Mouse (Mus musculus) duodenum, adult 2 months (tissue): ENCODE results near the gene Sdhd. TPM values are rescaled to one million over a fixed set of nuclear protein-coding genes. Genes with fewer than 3 reads are reported as not detected.

Experiments used
- polyA plus RNA-seq: library from polyadenylated mRNA; depleted of rRNA; stranded (reverse); fragments of >200 nt; gene quantifications from 2 replicates; pipeline ENCODE4 v1.2.3, GENCODE M21; 2012; ENCODE audit warnings: low replicate concordance; rRNA removed

The Sdhd gene
- polyA plus RNA-seq = 493 and 524 TPM in 2 replicates

GRCm38 (mm10) chr9:50603189-50603997 lies at the start of gene Sdhd, which contains the start of gene Timm8b:
Gene Sdhd, minus strand, starts transcription at chr9:50603812.
Gene Timm8b, plus strand, starts transcription at chr9:50603910.

DNA sequence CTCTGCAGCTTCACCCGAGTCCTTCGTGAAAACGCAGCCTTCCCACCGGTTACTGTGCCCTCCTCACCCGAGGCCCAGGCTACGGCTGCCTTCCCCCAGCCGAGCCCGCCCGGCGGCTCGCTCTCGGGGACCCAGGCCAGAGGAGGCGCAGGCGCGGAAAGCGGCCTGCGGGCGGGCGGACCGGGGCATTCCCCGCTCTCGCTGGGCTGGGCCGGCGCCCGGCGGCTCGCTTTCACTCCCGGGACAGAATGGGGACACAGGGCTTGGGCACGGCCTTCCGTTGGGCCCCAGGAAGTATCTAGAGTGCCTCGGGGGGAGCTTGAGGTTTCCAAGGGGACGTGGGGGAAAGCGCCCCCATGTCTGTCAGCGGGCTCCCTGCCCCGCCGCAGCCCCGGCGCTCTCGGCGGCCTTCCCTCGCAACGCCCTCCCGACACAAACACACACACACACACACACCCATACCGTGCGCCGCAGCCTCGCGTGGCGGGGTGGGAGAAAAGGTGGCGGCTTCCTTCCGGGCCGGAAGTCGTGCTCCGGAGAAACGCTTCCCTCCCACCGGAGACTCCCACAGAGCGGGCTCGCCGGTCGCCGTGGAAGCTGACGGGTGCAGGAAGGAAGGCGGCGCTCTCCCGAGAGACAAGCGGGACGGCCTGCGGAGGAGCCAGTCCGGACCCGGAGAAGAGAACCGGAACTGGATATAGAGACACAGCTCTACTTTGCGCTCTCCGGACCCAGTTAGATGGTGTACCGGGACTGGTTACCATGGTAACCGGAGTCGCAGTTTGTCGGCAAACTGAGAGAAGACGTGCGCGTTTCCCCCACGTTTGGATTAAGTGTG lies 13.4 kb upstream of the Sdhd start, which contains the start of the genes Pih1d2 and Nkapd1:
Gene Pih1d2 (plus strand): TSS at position 556 of the 838 bp plus-strand sequence.
Gene Nkapd1 (minus strand): TSS at position 699 of the 838 bp plus-strand sequence.

DNA sequence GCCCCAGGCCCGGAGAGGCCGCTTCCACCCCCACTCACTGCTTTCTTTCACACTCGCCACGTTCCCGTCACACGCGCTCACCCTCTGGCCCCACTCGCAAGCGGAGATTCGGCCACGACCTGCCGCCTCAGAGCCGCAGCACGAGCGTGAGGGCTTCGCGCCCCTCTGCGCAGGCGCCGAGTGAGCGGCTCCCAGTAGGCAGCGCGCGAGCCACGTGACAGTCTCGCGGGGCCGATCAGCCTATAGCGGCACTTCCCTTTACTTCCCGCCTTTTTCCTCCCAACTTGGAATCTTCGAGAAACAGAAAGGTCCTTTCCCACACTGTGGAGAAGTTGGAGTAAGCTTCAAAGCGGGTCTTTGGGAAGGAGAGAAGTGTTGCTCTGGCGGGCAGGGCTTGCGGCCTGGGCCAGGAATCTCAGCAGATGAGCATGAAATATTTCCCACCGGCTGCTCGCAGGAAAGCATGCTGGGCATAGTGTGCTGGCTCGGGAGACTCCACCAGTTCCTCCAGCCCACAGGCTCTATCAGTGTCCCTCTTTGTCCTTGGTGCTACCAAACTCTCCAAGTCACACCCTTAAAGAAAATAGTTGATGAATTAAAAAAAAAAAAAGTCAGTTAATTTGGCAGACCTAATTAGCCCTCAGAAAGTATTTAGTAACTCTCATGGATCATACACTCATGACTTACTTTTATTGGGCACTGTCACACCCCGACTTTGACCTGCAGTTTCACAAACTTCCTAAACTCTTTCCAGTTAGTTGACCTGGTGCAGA lies 42.3 kb downstream of the Sdhd start, which contains the start of gene Tex12:
Gene Tex12 (minus strand): TSS at position 181 of the 773 bp plus-strand sequence.

DNA sequence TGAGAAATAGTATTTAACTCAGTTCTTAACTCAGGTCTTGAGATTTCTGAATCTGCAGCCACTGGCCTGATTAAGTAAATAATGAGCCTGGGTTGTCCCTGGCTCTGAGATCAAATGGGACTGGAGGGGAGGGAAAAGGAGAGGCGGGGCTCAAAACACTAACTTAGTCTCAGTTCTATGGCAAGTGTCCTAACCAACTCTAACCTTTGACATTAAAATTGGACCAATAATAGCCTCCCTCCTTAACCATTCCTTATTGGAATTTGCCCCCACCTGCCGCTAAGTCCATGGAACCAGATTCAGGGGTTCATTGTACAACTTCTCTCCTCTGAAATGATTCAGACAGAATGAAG lies 48.5 kb downstream of the Sdhd start, which contains the start of gene Bco2:
Gene Bco2 (minus strand): TSS at position 88 of the 353 bp plus-strand sequence.

DNA sequence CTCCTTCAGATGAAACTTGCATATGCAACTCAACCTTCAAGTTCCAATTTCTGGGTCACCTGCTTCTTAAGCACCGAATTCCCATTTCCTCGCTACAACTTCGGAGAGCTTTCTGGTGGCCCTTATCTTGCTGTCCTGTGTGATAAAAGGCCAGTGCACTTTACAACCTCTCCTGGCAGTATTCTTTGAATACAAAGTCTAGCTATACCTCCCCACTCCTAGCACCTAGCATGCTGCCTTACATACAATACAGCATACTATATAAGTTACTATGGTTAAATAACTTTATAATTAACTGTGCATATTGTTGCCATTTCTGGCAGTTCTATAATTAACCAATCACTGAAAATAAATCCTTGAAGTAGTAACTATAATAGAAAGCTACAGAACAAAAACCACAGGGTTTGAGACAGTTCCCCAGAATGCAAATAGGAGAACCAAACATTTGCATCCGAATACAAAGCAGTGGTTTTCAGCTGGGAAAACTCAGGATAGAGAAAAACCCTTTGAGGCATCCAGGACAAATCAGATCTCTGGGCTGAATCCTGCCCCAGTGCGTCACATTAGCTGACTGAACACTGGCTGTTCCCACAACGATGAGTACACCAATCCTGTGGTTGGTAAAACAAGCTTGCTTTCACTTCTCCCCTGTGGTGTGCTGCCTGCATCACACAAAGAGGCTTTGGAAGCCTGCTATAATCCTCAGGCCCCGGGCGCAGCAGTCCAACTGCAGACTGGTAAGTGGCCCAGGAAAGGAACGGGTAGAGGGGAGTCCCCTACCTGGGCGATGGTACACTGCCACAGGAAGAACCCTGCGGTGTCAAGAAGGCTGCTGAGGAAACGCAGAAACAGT lies 49.1 kb downstream of the Sdhd start, which contains the start of gene Il18:
Gene Il18 (plus strand): TSS at position 587 of the 853 bp plus-strand sequence.

Other genes with a start within 250 kb of the Sdhd start
- 0.26 and 16.1 TPM in 2 replicates for gene Plet1, start 109.3 kb downstream of the Sdhd start, polyA plus RNA-seq
- 11.8 and 14.8 TPM in 2 replicates for gene Pts, start 75.1 kb downstream of the Sdhd start, polyA plus RNA-seq
- 12.4 and 14.0 TPM in 2 replicates for gene Il18, start 49.0 kb downstream of the Sdhd start, polyA plus RNA-seq
- gene Bco2, start 48.6 kb downstream of the Sdhd start, polyA plus RNA-seq = 5.6 and 10.1 TPM in 2 replicates
- not detected in 2 replicates for gene Tex12, start 42.5 kb downstream of the Sdhd start, polyA plus RNA-seq
- gene Timm8b, start 98 bp upstream of the Sdhd start, polyA plus RNA-seq = 49.7 and 77.5 TPM in 2 replicates
- 0.30 and 0.44 TPM in 2 replicates for gene Pih1d2, start 13.5 kb upstream of the Sdhd start, polyA plus RNA-seq
- 2.1 and 3.4 TPM in 2 replicates for gene Nkapd1, start 13.7 kb upstream of the Sdhd start, polyA plus RNA-seq
- 9.7 and 18.9 TPM in 2 replicates for gene Dlat, start 56.0 kb upstream of the Sdhd start, polyA plus RNA-seq
- 0.30 and 2.1 TPM in 2 replicates for gene Dixdc1, start 135.7 kb upstream of the Sdhd start, polyA plus RNA-seq
- 8.1 and 11.5 TPM in 2 replicates for gene 2310030G06Rik, start 142.7 kb upstream of the Sdhd start, polyA plus RNA-seq
- 38.3 and 50.6 TPM in 2 replicates for gene Cryab, start 147.5 kb upstream of the Sdhd start, polyA plus RNA-seq
- gene Hspb2, start 148.5 kb upstream of the Sdhd start, polyA plus RNA-seq = 8.3 and 12.9 TPM in 2 replicates
- gene Fdxacb1, start 164.4 kb upstream of the Sdhd start, polyA plus RNA-seq = 1.9 and 2.8 TPM in 2 replicates
- gene Alg9, start 171.2 kb upstream of the Sdhd start, polyA plus RNA-seq = 15.5 and 18.9 TPM in 2 replicates
- gene 1110032A03Rik, start 171.7 kb upstream of the Sdhd start, polyA plus RNA-seq = 12.4 and 15.5 TPM in 2 replicates
- gene Ppp2r1b, start 241.5 kb upstream of the Sdhd start, polyA plus RNA-seq = 1.4 and 1.6 TPM in 2 replicates